Mouse (Mus musculus): ENCODE measurements around the gene E130218I03Rik. TPM values are rescaled to one million over a fixed set of nuclear protein-coding genes. Genes with fewer than 3 reads are reported as not detected.

E130218I03Rik gene
- total RNA-seq, 1 experiment: 1.6 TPM

DNA sequence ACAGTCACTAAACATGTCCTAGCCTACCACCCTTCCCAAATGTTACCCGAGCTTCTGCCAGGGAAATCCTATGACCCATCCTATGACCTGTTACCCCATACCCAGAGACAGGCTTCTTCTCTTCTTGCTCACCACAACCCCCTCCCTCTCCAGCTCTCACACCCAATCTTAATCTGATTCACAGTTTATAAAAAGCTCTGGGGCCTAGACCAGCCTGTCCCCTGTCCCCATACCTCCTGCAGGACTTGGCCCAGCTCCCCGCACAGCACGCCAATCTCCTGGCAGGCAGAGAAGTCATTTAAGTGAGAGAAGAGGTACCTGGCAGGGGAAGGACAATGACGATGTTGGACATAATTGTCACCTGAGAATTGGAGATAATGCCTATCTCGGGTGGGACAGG is 8.6 kb upstream of the E130218I03Rik start:
- DNase-seq (ENCODE audit: low read depth, low spot score): no peak
- Histone ChIP-seq H3K27ac (ENCODE audit: insufficient read depth, low read depth, low read length, poor library complexity, severe bottlenecking) (no peak overlapping the region), H3K9ac (ENCODE audit: insufficient read depth, low read depth, low read length, poor library complexity, severe bottlenecking) (no peak overlapping the region), H3K9me3 (ENCODE audit: control insufficient read depth, insufficient read depth, low read depth, low read length) (no peaks in the 10 kb centered on the region), H3K4me3 (ENCODE audit: insufficient read depth in 1 of 2, low read depth in 1 of 2, low read length in 2 of 2, poor library complexity in 1 of 2, severe bottlenecking in 1 of 2) (no peak overlapping the region), H3K36me3 (ENCODE audit: control insufficient read depth, insufficient read depth, low read length, poor library complexity, severe bottlenecking) (no peaks in the 10 kb centered on the region), H3K4me1 (ENCODE audit: control insufficient read depth in 2 of 2, insufficient read depth in 2 of 2, low read length in 2 of 2, poor library complexity in 1 of 2) (peaks cover 2 to 12% of the 10 kb centered on the region in 2 experiments; a peak in 1 of 4 replicates)
- TF ChIP-seq ZNF384 (IDR thresholded peaks at IDR 0.05; ENCODE audit: low read depth, low read length) (no peak), ZC3H11A (IDR thresholded peaks at IDR 0.05; ENCODE audit: borderline replicate concordance, low read depth, low read length) (no peak), MAFK (IDR thresholded peaks at IDR 0.05; ENCODE audit: insufficient read depth, low read depth, low read length) (no peak), HCFC1 (IDR thresholded peaks at IDR 0.05; ENCODE audit: borderline replicate concordance, insufficient read depth, low read length) (no peak), CHD2 (IDR thresholded peaks at IDR 0.05; ENCODE audit: low read depth, low read length) (no peak)
- in situ Hi-C loops (cut with MboI; ENCODE audit: low sequenced_read_pairs in 2 of 2, unreplicated experiment in 2 of 2): no loop called here

DNA sequence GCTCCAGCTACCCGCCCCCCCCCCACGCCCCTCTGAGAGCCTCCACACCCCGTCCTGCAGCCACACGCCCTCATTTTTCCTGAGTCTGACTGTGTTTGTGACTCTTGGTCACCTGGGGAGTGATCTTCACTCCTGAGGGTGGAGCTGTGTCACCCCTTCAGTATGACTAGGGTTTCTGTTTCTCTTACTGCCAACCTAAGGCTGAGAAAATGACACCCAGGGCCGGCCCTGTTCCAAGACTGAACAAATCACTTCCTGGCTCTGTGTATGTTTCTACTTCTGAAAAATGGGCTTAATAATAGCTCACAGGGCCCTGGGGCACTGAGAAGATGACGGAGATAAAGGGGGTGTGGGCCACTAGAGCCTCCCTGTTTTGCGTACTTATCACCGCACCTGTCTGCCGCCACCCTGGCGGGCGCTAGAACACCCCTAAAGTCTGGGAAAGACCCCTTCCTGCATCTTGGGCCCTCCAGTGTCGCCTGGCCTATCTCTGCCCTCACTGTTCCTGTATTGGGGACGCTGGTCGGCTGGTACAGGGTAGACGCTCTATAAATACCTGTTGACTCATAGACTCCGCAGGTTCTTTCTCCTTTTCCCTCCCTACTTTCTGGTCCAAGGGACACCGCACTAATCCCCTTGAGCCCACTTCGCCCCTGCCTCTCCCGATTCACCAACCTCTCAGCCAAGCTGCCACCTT is 5.7 kb upstream of the E130218I03Rik start:
- no peak overlapping the region for H3K27ac ChIP-seq (ENCODE audit: insufficient read depth, low read depth, low read length, poor library complexity, severe bottlenecking)
- TF ChIP-seq ZNF384 (IDR thresholded peaks at IDR 0.05; ENCODE audit: low read depth, low read length): no peak
- H3K36me3 ChIP-seq (ENCODE audit: control insufficient read depth, insufficient read depth, low read length, poor library complexity, severe bottlenecking): no peaks in the 10 kb centered on the region
- 0 out of 2 replicates have a peak overlapping the region, but pooled peaks have one; percentile 29 for H3K9ac ChIP-seq (ENCODE audit: insufficient read depth, low read depth, low read length, poor library complexity, severe bottlenecking)
- peak overlapping the region; percentile 56 to 65 for H3K4me3 ChIP-seq (ENCODE audit: insufficient read depth in 1 of 2, low read depth in 1 of 2, low read length in 2 of 2, poor library complexity in 1 of 2, severe bottlenecking in 1 of 2)
- no peaks in the 10 kb centered on the region for H3K9me3 ChIP-seq (ENCODE audit: control insufficient read depth, insufficient read depth, low read depth, low read length)
- peaks cover 2 to 9% of the 10 kb centered on the region in 2 experiments; a peak in 1 of 4 replicates for H3K4me1 ChIP-seq (ENCODE audit: control insufficient read depth in 2 of 2, insufficient read depth in 2 of 2, low read length in 2 of 2, poor library complexity in 1 of 2)
- in situ Hi-C loops (cut with MboI; ENCODE audit: low sequenced_read_pairs in 2 of 2, unreplicated experiment in 2 of 2): no loop called here
- no peak for DNase-seq (ENCODE audit: low read depth, low spot score)

DNA sequence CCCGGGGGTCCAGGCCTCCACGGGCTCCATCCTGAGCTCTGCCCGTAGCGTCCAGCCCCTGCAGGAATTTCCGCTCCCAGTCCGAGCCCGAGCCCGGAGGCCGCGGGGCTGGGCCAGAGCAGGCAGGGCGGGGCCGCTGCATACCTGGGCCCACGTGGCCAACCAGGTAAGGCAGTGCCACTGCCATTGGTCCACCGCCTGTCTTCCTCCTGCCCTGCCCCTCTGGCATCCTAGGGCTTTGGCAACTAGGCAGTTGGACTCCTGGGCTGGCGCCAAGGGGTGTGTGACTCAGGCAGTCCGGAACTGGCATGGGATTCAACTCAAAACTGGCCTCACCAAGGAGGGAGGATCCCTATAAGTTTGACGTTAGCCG is 5.2 kb upstream of the E130218I03Rik start, which contains the start of gene Cnksr1:
TSS of gene Cnksr1 (minus strand) at position 121 of the 373 bp plus-strand sequence.
- in situ Hi-C loops (cut with MboI; ENCODE audit: low sequenced_read_pairs in 2 of 2, unreplicated experiment in 2 of 2): no loop called here
- Histone ChIP-seq H3K36me3 (ENCODE audit: control insufficient read depth, insufficient read depth, low read length, poor library complexity, severe bottlenecking) (peaks cover under 1% of the 10 kb centered on the region; the same call in 1 of the 2 replicates), H3K4me1 (ENCODE audit: control insufficient read depth in 2 of 2, insufficient read depth in 2 of 2, low read length in 2 of 2, poor library complexity in 1 of 2) (peaks cover 2 to 9% of the 10 kb centered on the region in 2 experiments; a peak in 1 of 4 replicates), H3K9me3 (ENCODE audit: control insufficient read depth, insufficient read depth, low read depth, low read length) (no peaks in the 10 kb centered on the region), H3K4me3 (ENCODE audit: insufficient read depth in 1 of 2, low read depth in 1 of 2, low read length in 2 of 2, poor library complexity in 1 of 2, severe bottlenecking in 1 of 2) (peak within 1 kb of the TSS; percentile 56 to 65), H3K9ac (ENCODE audit: insufficient read depth, low read depth, low read length, poor library complexity, severe bottlenecking) (0 out of 2 replicates have a peak within 1 kb of the TSS, but pooled peaks have one; percentile 29), H3K27ac (ENCODE audit: insufficient read depth, low read depth, low read length, poor library complexity, severe bottlenecking) (no peak within 1 kb of the TSS)
- no peak for DNase-seq (ENCODE audit: low read depth, low spot score)
- TF ChIP-seq CHD2 (IDR thresholded peaks at IDR 0.05; ENCODE audit: low read depth, low read length): no peak
- TF ChIP-seq ZC3H11A (IDR thresholded peaks at IDR 0.05; ENCODE audit: borderline replicate concordance, low read depth, low read length): no peak
- no peak for TF ChIP-seq HCFC1 (IDR thresholded peaks at IDR 0.05; ENCODE audit: borderline replicate concordance, insufficient read depth, low read length)
- TF ChIP-seq MAFK (IDR thresholded peaks at IDR 0.05; ENCODE audit: insufficient read depth, low read depth, low read length): no peak
- no peak for TF ChIP-seq ZNF384 (IDR thresholded peaks at IDR 0.05; ENCODE audit: low read depth, low read length)

GRCm38 (mm10) chr4:134238686-134239085 is 4.8 kb upstream of the E130218I03Rik start:
- Histone ChIP-seq H3K4me3 (ENCODE audit: insufficient read depth in 1 of 2, low read depth in 1 of 2, low read length in 2 of 2, poor library complexity in 1 of 2, severe bottlenecking in 1 of 2) (no peak overlapping the region), H3K27ac (ENCODE audit: insufficient read depth, low read depth, low read length, poor library complexity, severe bottlenecking) (no peak overlapping the region), H3K9ac (ENCODE audit: insufficient read depth, low read depth, low read length, poor library complexity, severe bottlenecking) (no peak overlapping the region), H3K4me1 (ENCODE audit: control insufficient read depth in 2 of 2, insufficient read depth in 2 of 2, low read length in 2 of 2, poor library complexity in 1 of 2) (peaks cover 2 to 13% of the 10 kb centered on the region in 2 experiments; a peak in 2 of 4 replicates), H3K36me3 (ENCODE audit: control insufficient read depth, insufficient read depth, low read length, poor library complexity, severe bottlenecking) (peaks cover 4% of the 10 kb centered on the region; the same call in 1 of the 2 replicates), H3K9me3 (ENCODE audit: control insufficient read depth, insufficient read depth, low read depth, low read length) (no peaks in the 10 kb centered on the region)
- TF ChIP-seq ZC3H11A (IDR thresholded peaks at IDR 0.05; ENCODE audit: borderline replicate concordance, low read depth, low read length) (no peak), ZNF384 (IDR thresholded peaks at IDR 0.05; ENCODE audit: low read depth, low read length) (no peak), CHD2 (IDR thresholded peaks at IDR 0.05; ENCODE audit: low read depth, low read length) (no peak), HCFC1 (IDR thresholded peaks at IDR 0.05; ENCODE audit: borderline replicate concordance, insufficient read depth, low read length) (no peak), MAFK (IDR thresholded peaks at IDR 0.05; ENCODE audit: insufficient read depth, low read depth, low read length) (no peak)
- no peak for DNase-seq (ENCODE audit: low read depth, low spot score)
- in situ Hi-C loops (cut with MboI; ENCODE audit: low sequenced_read_pairs in 2 of 2, unreplicated experiment in 2 of 2): no loop called here
